Mouse (Mus musculus): ENCODE results near the gene Tmem221. TPM values are rescaled to one million over a fixed set of nuclear protein-coding genes. Genes with fewer than 3 reads are reported as not detected.
"Not testable (repeated sequence)": the region's sequence is repeated elsewhere in the genome, so short reads cannot be mapped to it uniquely, and the experiment has no call there.

Tmem221 gene
- total and polyA plus RNA-seq, 3 experiments = not detected

GRCm38 (mm10) chr8:71537028-71537867, 21.4 kb downstream of the Tmem221 start, which contains the start of gene Bst2:
Bst2 (minus strand) TSS chr8:71537456.
- ATAC-seq (ENCODE audit: extremely low read depth, insufficient number of reproducible peaks, low FRiP score, poor library complexity, severe bottlenecking) (peak; percentile 83), DNase-seq (ENCODE audit: low spot score) (peak; percentile 85)
- Histone ChIP-seq H3K27me3 (ENCODE audit: insufficient read depth, low read length) (no peaks in the 10 kb centered on the region), H3K4me1 (ENCODE audit: insufficient read depth, low read depth, low read length) (peaks cover 49% of the 10 kb centered on the region), H3K4me3 (ENCODE audit: low read depth, low read length) (peak within 1 kb of the TSS; percentile 77), H3K9me3 (replicated peaks) (no peaks in the 10 kb centered on the region), H3K36me3 (replicated peaks) (peaks cover 14% of the 10 kb centered on the region)
- TF ChIP-seq CTCF (IDR thresholded peaks at IDR 0.05; ENCODE audit: low read depth, low read length) (no peak), GATA1 (IDR thresholded peaks at IDR 0.05; ENCODE audit: borderline replicate concordance, low read length) (no peak), POLR2AphosphoS5 (IDR thresholded peaks at IDR 0.05; ENCODE audit: insufficient replicate concordance, low read depth, low read length) (no peak), GATA2 (IDR thresholded peaks at IDR 0.05; ENCODE audit: borderline replicate concordance, low read depth, low read length) (no peak), TAL1 (conservative IDR thresholded peaks at IDR 0.05; ENCODE audit: low read depth, low read length) (no peak)

- ATAC-seq (ENCODE audit: extremely low read depth, insufficient number of reproducible peaks, low FRiP score, poor library complexity, severe bottlenecking) (no peak), DNase-seq (ENCODE audit: low spot score) (peak; percentile 47)
- Histone ChIP-seq H3K4me1 (ENCODE audit: insufficient read depth, low read depth, low read length) (peaks cover 45% of the 10 kb centered on the region), H3K4me3 (ENCODE audit: low read depth, low read length) (peak overlapping the region; percentile 38; the same call in 1 of the 2 replicates), H3K9me3 (replicated peaks) (no peaks in the 10 kb centered on the region), H3K36me3 (replicated peaks) (peaks cover 11% of the 10 kb centered on the region), H3K27me3 (ENCODE audit: insufficient read depth, low read length) (no peaks in the 10 kb centered on the region)
- TF ChIP-seq TAL1 (conservative IDR thresholded peaks at IDR 0.05; ENCODE audit: low read depth, low read length) (no peak), CTCF (IDR thresholded peaks at IDR 0.05; ENCODE audit: low read depth, low read length) (no peak), GATA1 (IDR thresholded peaks at IDR 0.05; ENCODE audit: borderline replicate concordance, low read length) (no peak), POLR2AphosphoS5 (IDR thresholded peaks at IDR 0.05; ENCODE audit: insufficient replicate concordance, low read depth, low read length) (no peak), GATA2 (IDR thresholded peaks at IDR 0.05; ENCODE audit: borderline replicate concordance, low read depth, low read length) (no peak)
Measured at GRCm38 (mm10) chr8:71535663-71536062, 23.0 kb downstream of the Tmem221 start.

- Histone ChIP-seq H3K27me3 (ENCODE audit: insufficient read depth, low read length) (no peaks in the 10 kb centered on the region), H3K9me3 (replicated peaks) (no peaks in the 10 kb centered on the region), H3K36me3 (replicated peaks) (peaks cover 9% of the 10 kb centered on the region), H3K4me3 (ENCODE audit: low read depth, low read length) (no peak overlapping the region), H3K4me1 (ENCODE audit: insufficient read depth, low read depth, low read length) (peaks cover 49% of the 10 kb centered on the region)
- no peak for TF ChIP-seq GATA2 (IDR thresholded peaks at IDR 0.05; ENCODE audit: borderline replicate concordance, low read depth, low read length)
- TF ChIP-seq GATA1 (IDR thresholded peaks at IDR 0.05; ENCODE audit: borderline replicate concordance, low read length) = no peak
- TF ChIP-seq POLR2AphosphoS5 (IDR thresholded peaks at IDR 0.05; ENCODE audit: insufficient replicate concordance, low read depth, low read length) = no peak
- no peak for TF ChIP-seq CTCF (IDR thresholded peaks at IDR 0.05; ENCODE audit: low read depth, low read length)
- no peak for TF ChIP-seq TAL1 (conservative IDR thresholded peaks at IDR 0.05; ENCODE audit: low read depth, low read length)
- ATAC-seq (ENCODE audit: extremely low read depth, insufficient number of reproducible peaks, low FRiP score, poor library complexity, severe bottlenecking) = no peak
- DNase-seq (ENCODE audit: low spot score) = no peak
Measured at GRCm38 (mm10) chr8:71534263-71534810, 24.3 kb downstream of the Tmem221 start.

GRCm38 (mm10) chr8:71530735-71531467, 27.8 kb downstream of the Tmem221 start:
- not testable (repeated sequence) for DNase-seq (ENCODE audit: low spot score); H3K9me3 ChIP-seq (replicated peaks)

GRCm38 (mm10) chr8:71528362-71529073, 30.2 kb downstream of the Tmem221 start:
- Histone ChIP-seq H3K4me3 (ENCODE audit: low read depth, low read length) (no peak overlapping the region), H3K9me3 (replicated peaks) (no peaks in the 10 kb centered on the region), H3K27me3 (ENCODE audit: insufficient read depth, low read length) (peaks cover 39% of the 10 kb centered on the region), H3K36me3 (replicated peaks) (no peaks in the 10 kb centered on the region), H3K4me1 (ENCODE audit: insufficient read depth, low read depth, low read length) (peaks cover 7% of the 10 kb centered on the region)
- DNase-seq (ENCODE audit: low spot score) (no peak), ATAC-seq (ENCODE audit: extremely low read depth, insufficient number of reproducible peaks, low FRiP score, poor library complexity, severe bottlenecking) (no peak)
- TF ChIP-seq GATA1 (IDR thresholded peaks at IDR 0.05; ENCODE audit: borderline replicate concordance, low read length) (no peak), GATA2 (IDR thresholded peaks at IDR 0.05; ENCODE audit: borderline replicate concordance, low read depth, low read length) (no peak), POLR2AphosphoS5 (IDR thresholded peaks at IDR 0.05; ENCODE audit: insufficient replicate concordance, low read depth, low read length) (no peak), CTCF (IDR thresholded peaks at IDR 0.05; ENCODE audit: low read depth, low read length) (no peak), TAL1 (conservative IDR thresholded peaks at IDR 0.05; ENCODE audit: low read depth, low read length) (no peak)

More at GRCm38 (mm10) chr8:71530735-71531467, 27.8 kb downstream of the Tmem221 start:
- not testable (repeated sequence) for H3K36me3 ChIP-seq (replicated peaks); ATAC-seq (ENCODE audit: extremely low read depth, insufficient number of reproducible peaks, low FRiP score, poor library complexity, severe bottlenecking); H3K4me3 ChIP-seq (ENCODE audit: low read depth, low read length)
- H3K27me3 ChIP-seq (ENCODE audit: insufficient read depth, low read length) = peaks cover 26% of the 10 kb centered on the region
- H3K4me1 ChIP-seq (ENCODE audit: insufficient read depth, low read depth, low read length) = peaks cover 21% of the 10 kb centered on the region

Measured in G1E (cell line).